Mouse (Mus musculus): Measurements from ENCODE around the gene Epdr1.
"Not testable (repeated sequence)": the region's sequence is repeated elsewhere in the genome, so short reads cannot be mapped to it uniquely, and the experiment has no call there.

The Epdr1 gene

DNA sequence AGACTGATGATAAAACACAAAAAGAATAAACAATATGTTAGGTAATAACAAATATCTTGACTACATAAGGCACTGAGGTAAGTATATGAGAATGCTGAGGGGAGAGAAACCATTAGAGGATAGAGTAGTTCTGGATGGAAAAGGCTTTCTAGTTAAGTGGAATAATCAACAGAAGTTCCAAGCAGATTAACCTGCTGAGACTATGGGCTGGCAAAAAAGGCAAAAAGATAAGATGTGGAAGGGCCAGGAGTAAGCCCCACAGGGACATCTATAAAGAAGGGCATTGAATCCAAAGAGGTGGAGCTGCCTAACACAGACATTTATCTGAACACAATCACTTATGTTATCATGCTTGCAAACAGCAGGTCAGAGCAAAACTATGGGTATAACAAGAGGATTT is 11.6 kb downstream of the Epdr1 start:
- in situ Hi-C loops (cut with MboI, MseI) = no loop called here

DNA sequence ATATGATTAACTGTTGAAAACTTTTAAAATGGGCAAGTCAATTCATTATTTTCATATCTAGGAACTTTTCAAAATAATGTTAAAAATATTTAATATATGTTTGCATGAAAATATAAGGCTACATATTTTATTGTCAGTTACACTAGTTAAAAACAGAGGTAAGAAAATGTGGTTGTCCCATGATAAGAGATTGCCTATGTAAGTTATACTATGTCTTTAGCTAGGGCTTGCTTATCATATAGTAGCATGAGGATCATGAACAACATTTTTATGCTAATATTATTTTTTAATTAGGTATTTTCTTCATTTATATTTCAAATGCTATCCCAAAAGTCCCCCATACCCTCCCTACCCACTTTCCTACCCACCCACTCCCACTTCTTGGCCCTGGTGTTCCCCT is 14.8 kb downstream of the Epdr1 start:
- in situ Hi-C loops (cut with MboI, MseI) = no loop called here

DNA sequence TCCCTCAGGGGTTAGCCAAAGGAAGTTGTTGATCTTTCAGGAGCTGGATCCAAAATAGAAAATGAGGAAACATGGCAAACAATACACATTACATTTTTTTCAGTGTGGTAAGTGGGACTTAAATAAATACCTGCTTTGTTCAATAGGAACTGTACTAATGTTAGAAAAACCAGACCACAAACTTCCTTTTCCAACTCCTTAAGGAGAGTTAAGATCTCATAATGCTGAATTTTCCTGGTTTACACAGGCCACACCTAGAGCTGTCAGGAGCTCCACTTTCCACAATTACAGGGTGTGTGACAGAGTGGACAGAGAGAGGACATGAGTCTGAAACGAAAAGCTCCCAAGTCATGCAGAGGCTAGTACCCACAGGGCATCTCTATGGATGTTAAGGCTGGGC is 16.0 kb downstream of the Epdr1 start:
- in situ Hi-C loops (cut with MboI, MseI) = no loop called here

DNA sequence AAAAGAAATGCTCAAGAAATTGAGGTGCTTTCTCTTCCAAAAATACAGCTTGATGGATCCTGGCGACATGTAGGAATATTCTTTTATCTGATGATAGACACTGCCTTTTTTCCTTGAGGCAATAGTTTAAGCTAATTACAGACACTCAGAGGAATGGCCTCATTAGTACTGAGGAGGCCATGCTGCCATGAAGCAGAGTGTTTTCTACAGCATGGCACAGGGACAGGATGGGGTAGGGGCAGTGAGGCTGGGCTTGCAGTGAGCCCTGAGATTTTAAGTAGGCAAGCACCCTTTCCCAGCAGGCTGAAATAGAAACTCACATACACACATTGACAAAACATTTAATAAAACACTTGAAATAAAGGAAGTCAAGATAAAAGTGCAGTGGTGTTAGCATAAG is 17.2 kb downstream of the Epdr1 start:
- in situ Hi-C loops (cut with MboI, MseI) = no loop called here

DNA sequence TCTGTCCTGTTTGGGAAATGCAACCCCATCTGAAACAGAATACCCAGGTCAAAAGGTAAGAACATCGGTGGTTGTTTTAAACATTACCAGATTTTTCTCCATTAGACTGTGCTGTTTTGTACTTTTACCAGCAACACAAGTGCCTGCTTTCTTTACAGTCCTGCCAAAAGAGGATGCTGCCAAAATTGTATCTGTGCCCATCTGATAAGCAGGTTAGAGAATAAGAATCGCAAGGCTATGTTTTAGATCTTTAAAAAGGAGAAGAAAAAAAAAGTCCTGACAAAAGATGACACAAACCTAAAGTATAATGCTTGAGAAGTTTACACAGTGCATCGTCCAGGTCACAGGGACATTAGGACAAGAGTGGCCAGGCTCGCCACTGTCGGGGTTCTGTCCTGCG is 20.5 kb downstream of the Epdr1 start:
- in situ Hi-C loops (cut with MboI, MseI) = no loop called here

DNA sequence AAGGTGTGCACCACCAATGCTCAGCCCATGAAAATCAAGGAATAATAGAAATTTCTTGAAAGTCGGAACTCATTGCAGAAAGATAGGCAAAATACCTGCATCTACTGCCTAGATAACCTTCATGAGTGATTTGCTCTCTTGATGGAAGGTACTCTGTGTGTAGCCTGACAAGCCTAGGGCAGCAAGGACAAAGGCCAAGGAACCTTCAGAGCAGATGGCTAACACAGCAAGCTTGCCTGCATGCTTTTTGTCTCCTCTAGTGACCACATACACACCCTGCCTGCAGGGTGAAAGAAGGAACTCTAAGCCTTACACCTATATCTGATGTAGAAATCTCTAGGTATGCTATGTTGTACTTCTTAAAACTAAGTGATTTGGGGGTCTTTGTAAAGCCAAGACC is 24.6 kb downstream of the Epdr1 start:
- in situ Hi-C loops (cut with MboI, MseI) = no loop called here

DNA sequence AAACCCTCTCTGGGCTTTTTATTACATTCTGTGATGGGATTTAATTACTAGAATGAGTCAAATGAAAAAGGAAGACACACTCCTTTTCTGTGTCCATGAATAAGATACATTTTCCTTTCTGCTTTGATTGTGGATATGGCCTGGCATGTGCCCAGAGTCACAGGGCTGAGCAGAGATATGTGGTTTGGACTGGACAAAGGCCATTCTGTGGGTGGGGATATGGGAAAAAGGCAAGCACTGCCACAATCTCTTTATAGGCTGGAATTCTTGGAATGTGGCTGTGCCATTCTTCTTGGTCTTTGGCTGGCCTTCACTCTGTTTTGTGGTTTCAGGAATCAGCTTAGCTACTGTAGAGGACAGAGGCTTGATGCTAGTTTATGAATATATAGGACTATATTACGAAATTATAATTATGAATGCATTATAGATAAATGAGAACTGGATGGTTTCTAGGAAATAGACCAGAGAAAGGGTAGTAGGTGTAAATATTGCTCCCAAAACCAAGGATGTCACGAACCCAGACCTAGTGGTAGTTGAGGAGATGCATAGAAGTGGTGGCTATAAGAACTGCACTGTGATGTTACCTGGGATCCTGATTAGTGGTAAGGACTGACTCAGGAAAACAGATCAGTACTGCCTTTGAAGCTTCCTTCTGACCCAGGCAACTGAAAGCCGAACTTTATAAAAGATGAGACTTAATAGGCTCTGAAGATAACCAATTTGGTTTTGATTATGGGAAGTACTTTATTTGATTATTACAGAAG is 28.5 kb downstream of the Epdr1 start:
- in situ Hi-C loops (cut with MboI, MseI) = no loop called here

DNA sequence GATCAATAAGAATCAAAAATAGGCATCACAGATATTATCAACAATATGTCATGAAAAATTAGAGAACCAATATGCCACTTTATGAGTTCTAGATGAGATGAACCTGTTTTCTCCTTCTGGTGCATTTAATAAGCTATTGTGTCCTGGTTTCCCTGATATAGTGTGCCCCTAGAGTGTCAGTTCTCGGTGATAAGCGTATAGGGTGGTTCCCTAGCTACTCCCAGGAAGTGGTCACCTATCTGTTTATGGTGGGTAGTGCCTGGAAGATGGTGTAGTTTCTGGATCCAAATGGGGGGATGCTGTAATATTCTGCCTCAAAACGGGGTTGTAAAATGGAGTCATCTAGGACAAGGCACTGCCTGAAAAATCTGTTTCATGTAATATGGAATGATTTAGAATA is 43.8 kb downstream of the Epdr1 start:
- in situ Hi-C loops (cut with MboI, MseI) = no loop called here

DNA sequence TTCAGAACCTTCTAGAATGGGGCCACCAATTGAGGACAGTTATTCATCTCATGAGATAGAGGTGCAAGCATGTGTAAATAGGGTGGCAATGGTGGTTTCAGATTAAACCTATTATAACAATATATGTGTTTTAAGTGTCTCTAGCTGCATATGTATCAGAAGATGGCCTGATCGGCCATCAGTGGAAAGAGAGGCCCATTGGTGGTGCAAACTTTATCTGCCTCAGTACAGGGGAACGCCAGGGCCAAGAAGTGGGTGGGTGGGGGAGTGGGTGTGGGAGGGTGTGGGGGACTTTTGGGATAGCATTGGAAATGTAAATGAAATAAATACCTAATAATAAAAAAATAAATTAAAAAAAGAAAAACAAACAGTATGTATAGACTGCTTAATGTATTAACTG is 45.0 kb downstream of the Epdr1 start:
- in situ Hi-C loops (cut with MboI, MseI) = not testable (repeated sequence)

DNA sequence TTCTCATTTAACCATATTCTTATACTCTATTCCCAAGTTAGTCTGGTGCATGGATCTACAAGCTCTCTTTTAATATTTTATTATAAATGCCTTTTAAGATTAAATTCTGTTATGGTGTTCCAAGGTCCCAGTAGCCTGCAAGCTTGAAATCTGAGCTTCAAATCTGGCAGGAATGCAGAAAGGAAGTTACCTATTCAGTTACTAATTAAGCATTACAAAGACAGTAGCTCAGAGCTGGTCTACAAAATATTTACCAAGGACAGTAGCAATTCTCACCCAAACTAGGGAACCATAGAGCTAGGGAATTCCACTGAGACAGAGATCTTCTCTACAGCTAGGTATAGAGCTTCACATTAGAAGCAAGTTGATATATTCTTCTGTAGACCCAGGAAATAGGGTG is 49.6 kb downstream of the Epdr1 start:
- in situ Hi-C loops (cut with MboI, MseI) = not testable (repeated sequence)

DNA sequence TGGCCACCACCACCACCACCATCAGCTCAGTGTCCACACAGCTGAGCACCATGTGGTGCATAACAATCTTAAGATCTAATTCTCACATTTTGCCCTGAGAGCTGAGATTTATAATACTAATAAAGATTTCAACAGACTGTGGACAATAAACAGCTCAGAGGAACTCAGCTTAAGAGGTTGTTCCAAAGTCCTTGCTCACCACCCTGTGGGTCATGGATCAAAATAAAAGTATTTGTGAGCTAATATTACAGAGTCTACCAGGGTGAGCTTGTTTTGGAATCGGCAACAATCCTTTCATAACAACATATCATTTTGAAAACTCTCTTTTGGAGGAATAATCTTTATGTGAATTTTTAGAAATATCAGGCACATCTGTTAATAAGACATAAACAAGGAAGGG is 57.2 kb downstream of the Epdr1 start:
- in situ Hi-C loops (cut with MboI, MseI) = no loop called here

DNA sequence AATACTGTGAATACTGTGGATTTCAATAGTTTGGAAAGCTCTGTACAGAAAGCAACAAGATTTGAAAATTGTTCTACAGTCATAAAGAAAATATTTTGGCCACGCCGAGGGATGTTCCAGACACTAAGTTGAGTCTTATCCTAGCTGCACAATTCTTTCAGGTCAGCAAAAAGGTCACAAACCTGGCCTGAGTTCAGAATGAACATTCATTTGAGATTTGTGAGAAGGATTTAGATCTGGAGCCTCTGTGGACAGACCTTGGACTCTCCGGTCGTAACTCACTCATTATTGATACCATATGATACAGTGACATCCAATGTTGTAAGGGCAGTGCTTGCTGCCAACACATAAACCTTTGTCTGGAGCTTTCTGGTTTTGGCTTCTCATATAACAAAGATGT is 64.3 kb downstream of the Epdr1 start:
- in situ Hi-C loops (cut with MboI, MseI) = no loop called here
